Mouse (Mus musculus): Measurements from ENCODE around the gene Lamtor1.

- no peak for TF ChIP-seq GATA1 (IDR thresholded peaks at IDR 0.05; ENCODE audit: borderline replicate concordance, low read length)
- TF ChIP-seq CTCF (IDR thresholded peaks at IDR 0.05; ENCODE audit: low read depth, low read length) = no peak
- no peak for TF ChIP-seq TAL1 (conservative IDR thresholded peaks at IDR 0.05; ENCODE audit: low read depth, low read length)
Measured at GRCm38 (mm10) chr7:101955276-101955675, 49.6 kb downstream of the Lamtor1 start.

Data from G1E (cell line).